Mouse (Mus musculus): ENCODE data around the gene Gpr183. TPM values are rescaled to one million over a fixed set of nuclear protein-coding genes. Genes with fewer than 3 reads are reported as not detected.

Gene Gpr183
- total and polyA plus RNA-seq, 3 experiments, result 0.04 to 0.06 TPM; not detected in 1

- Histone ChIP-seq H3K27ac (ENCODE audit: control insufficient read depth, low read depth, low read length) (no peak overlapping the region), H3K4me3 (ENCODE audit: control insufficient read depth in 1 of 2, insufficient read depth in 1 of 2, low read depth in 2 of 2, low read length in 2 of 2) (no peak overlapping the region)
Measured at GRCm38 (mm10) chr14:121916311-121917094, 48.5 kb downstream of the Gpr183 start.

GRCm38 (mm10) chr14:121915621-121916020 is 49.4 kb downstream of the Gpr183 start, which contains the start of gene Gpr18:
Gene Gpr18, minus strand, starts transcription at chr14:121915781.
- Histone ChIP-seq H3K9ac (ENCODE audit: control insufficient read depth, low read depth, low read length, poor library complexity, severe bottlenecking) (no peak within 1 kb of the TSS), H3K27ac (ENCODE audit: control insufficient read depth, low read depth, low read length) (no peak within 1 kb of the TSS), H3K27me3 (ENCODE audit: control insufficient read depth in 1 of 2, insufficient read depth in 2 of 2, low read length in 2 of 2) (no peaks in the 10 kb centered on the region), H3K36me3 (ENCODE audit: control insufficient read depth in 1 of 2, insufficient read depth in 2 of 2, low read length in 2 of 2) (peaks cover 0 to 4% of the 10 kb centered on the region in 2 experiments; a peak in 2 of 4 replicates), H3K4me1 (ENCODE audit: control insufficient read depth in 1 of 2, insufficient read depth in 2 of 2, low read length in 2 of 2) (no peaks in the 10 kb centered on the region), H3K79me2 (ENCODE audit: control insufficient read depth, insufficient read depth, low read length, poor library complexity) (no peaks in the 10 kb centered on the region), H3K4me3 (ENCODE audit: control insufficient read depth in 1 of 2, insufficient read depth in 1 of 2, low read depth in 2 of 2, low read length in 2 of 2) (no peak within 1 kb of the TSS), H3K9me3 (replicated peaks; ENCODE audit: insufficient read depth, low read length) (no peaks in the 10 kb centered on the region)
- TF ChIP-seq MAFK (IDR thresholded peaks at IDR 0.05; ENCODE audit: borderline replicate concordance, low read depth, low read length) (no peak), ETS1 (IDR thresholded peaks at IDR 0.05; ENCODE audit: low read depth, low read length) (no peak), SIN3A (IDR thresholded peaks at IDR 0.05; ENCODE audit: low read length) (no peak), TBP (IDR thresholded peaks at IDR 0.05; ENCODE audit: low read depth, low read length) (no peak), USF1 (IDR thresholded peaks at IDR 0.05; ENCODE audit: low read depth, low read length) (no peak), JUND (IDR thresholded peaks at IDR 0.05; ENCODE audit: low read depth, low read length) (no peak)
- no peak for DNase-seq (ENCODE audit: low read depth, low spot score)

More at GRCm38 (mm10) chr14:121916311-121917094, 48.5 kb downstream of the Gpr183 start:
- peaks cover 0 to 4% of the 10 kb centered on the region in 2 experiments; a peak in 2 of 4 replicates for H3K36me3 ChIP-seq (ENCODE audit: control insufficient read depth in 1 of 2, insufficient read depth in 2 of 2, low read length in 2 of 2)
- no peak overlapping the region for H3K9ac ChIP-seq (ENCODE audit: control insufficient read depth, low read depth, low read length, poor library complexity, severe bottlenecking)
- no peaks in the 10 kb centered on the region for H3K4me1 ChIP-seq (ENCODE audit: control insufficient read depth in 1 of 2, insufficient read depth in 2 of 2, low read length in 2 of 2)
- H3K79me2 ChIP-seq (ENCODE audit: control insufficient read depth, insufficient read depth, low read length, poor library complexity), result no peaks in the 10 kb centered on the region
- H3K27me3 ChIP-seq (ENCODE audit: control insufficient read depth in 1 of 2, insufficient read depth in 2 of 2, low read length in 2 of 2), result no peaks in the 10 kb centered on the region
- H3K9me3 ChIP-seq (replicated peaks; ENCODE audit: insufficient read depth, low read length), result no peaks in the 10 kb centered on the region
- no peak for TF ChIP-seq MAZ (IDR thresholded peaks at IDR 0.05; ENCODE audit: low read depth, low read length)
- no peak for TF ChIP-seq EP300 (IDR thresholded peaks at IDR 0.05; ENCODE audit: low read depth in 1 of 2, low read length in 2 of 2)
- TF ChIP-seq SMC3 (IDR thresholded peaks at IDR 0.05; ENCODE audit: low read depth, low read length), result no peak
- no peak for TF ChIP-seq POLR2AphosphoS5 (IDR thresholded peaks at IDR 0.05; ENCODE audit: borderline replicate concordance, low read depth, low read length)
- TF ChIP-seq SIN3A (IDR thresholded peaks at IDR 0.05; ENCODE audit: low read length), result no peak
- TF ChIP-seq GABPA (IDR thresholded peaks at IDR 0.05; ENCODE audit: low read depth, low read length), result no peak
- no peak for DNase-seq (ENCODE audit: low read depth, low spot score)

- H3K27ac ChIP-seq (ENCODE audit: control insufficient read depth, low read depth, low read length), result no peak overlapping the region
- H3K9ac ChIP-seq (ENCODE audit: control insufficient read depth, low read depth, low read length, poor library complexity, severe bottlenecking), result no peak overlapping the region
- no peaks in the 10 kb centered on the region for H3K9me3 ChIP-seq (replicated peaks; ENCODE audit: insufficient read depth, low read length)
- no peaks in the 10 kb centered on the region for H3K79me2 ChIP-seq (ENCODE audit: control insufficient read depth, insufficient read depth, low read length, poor library complexity)
- H3K36me3 ChIP-seq (ENCODE audit: control insufficient read depth in 1 of 2, insufficient read depth in 2 of 2, low read length in 2 of 2), result peaks cover 0 to 4% of the 10 kb centered on the region in 2 experiments; a peak in 2 of 4 replicates
- DNase-seq (ENCODE audit: low read depth, low spot score), result no peak
- no peaks in the 10 kb centered on the region for H3K4me1 ChIP-seq (ENCODE audit: control insufficient read depth in 1 of 2, insufficient read depth in 2 of 2, low read length in 2 of 2)
- no peaks in the 10 kb centered on the region for H3K27me3 ChIP-seq (ENCODE audit: control insufficient read depth in 1 of 2, insufficient read depth in 2 of 2, low read length in 2 of 2)
- no peak overlapping the region for H3K4me3 ChIP-seq (ENCODE audit: control insufficient read depth in 1 of 2, insufficient read depth in 1 of 2, low read depth in 2 of 2, low read length in 2 of 2)
- TF ChIP-seq TBP (IDR thresholded peaks at IDR 0.05; ENCODE audit: low read depth, low read length) (no peak), ZMIZ1 (IDR thresholded peaks at IDR 0.05; ENCODE audit: low read depth, low read length) (no peak), ZKSCAN1 (IDR thresholded peaks at IDR 0.05; ENCODE audit: low read depth, low read length) (no peak), SMC3 (IDR thresholded peaks at IDR 0.05; ENCODE audit: low read depth, low read length) (no peak), MYB (IDR thresholded peaks at IDR 0.05; ENCODE audit: low read depth, low read length) (no peak), ZNF384 (IDR thresholded peaks at IDR 0.05; ENCODE audit: low read depth, low read length) (no peak), CTCF (IDR thresholded peaks at IDR 0.05 in 2 of 3, conservative IDR thresholded peaks at IDR 0.05 in 1 of 3; ENCODE audit: control insufficient read depth in 1 of 3, insufficient read depth in 1 of 3, low read depth in 2 of 3, low read length in 3 of 3, poor library complexity in 1 of 3, severe bottlenecking in 1 of 3) (no peak), ELF1 (IDR thresholded peaks at IDR 0.05; ENCODE audit: low read depth, low read length) (no peak), USF1 (IDR thresholded peaks at IDR 0.05; ENCODE audit: low read depth, low read length) (no peak), BHLHE40 (IDR thresholded peaks at IDR 0.05; ENCODE audit: borderline replicate concordance, low read depth, low read length) (no peak), JUND (IDR thresholded peaks at IDR 0.05; ENCODE audit: low read depth, low read length) (no peak), ETS1 (IDR thresholded peaks at IDR 0.05; ENCODE audit: low read depth, low read length) (no peak), NELFE (IDR thresholded peaks at IDR 0.05; ENCODE audit: low read depth, low read length) (no peak), SIN3A (IDR thresholded peaks at IDR 0.05; ENCODE audit: low read length) (no peak), USF2 (IDR thresholded peaks at IDR 0.05; ENCODE audit: borderline replicate concordance in 1 of 2, insufficient read depth in 1 of 2, low read depth in 1 of 2, low read length in 2 of 2) (no peak), POLR2AphosphoS2 (IDR thresholded peaks at IDR 0.05; ENCODE audit: low read length) (no peak), TAL1 (IDR thresholded peaks at IDR 0.05; ENCODE audit: low read length) (no peak), UBTF (IDR thresholded peaks at IDR 0.05; ENCODE audit: borderline replicate concordance, insufficient read depth, low read depth, low read length) (no peak)
Measured at GRCm38 (mm10) chr14:121915143-121915542, 49.9 kb downstream of the Gpr183 start.

All from MEL (cell line).